Mouse (Mus musculus) stomach, embryonic 14.5 days (tissue): ENCODE measurements at regions not wholly inside any gene's neighbourhood (a gene's known extent, or its start where the extent isn't known, plus 50 kb on each side); places are given as distances from the start of the nearest gene placed in this dataset.

Experiments used
- ATAC-seq: fragments of 200-750 bp; cut with Nextera tagmentation; 2 replicates; pipeline ENCODE4 v1.8.0; 2017; ENCODE audit warnings: low read depth, moderate TSS enrichment; ENCODE audit not compliant: insufficient number of reproducible peaks, insufficient read depth, low FRiP score
- H3K27ac ChIP-seq: fragments of 300-500 bp; sonication (generic); 2 replicates; pipeline ENCODE4 v1.5.1; 2014; ENCODE audit warnings: mild to moderate bottlenecking, low read length, moderate library complexity, mixed read lengths
- H3K27me3 ChIP-seq: fragments of 300-500 bp; sonication (generic); 2 replicates; pipeline ENCODE4 v1.6.1; 2014; ENCODE audit warnings: low read length, control low read depth, mixed read lengths; ENCODE audit not compliant: control insufficient read depth, insufficient read depth
- H3K36me3 ChIP-seq: fragments of 300-500 bp; sonication (generic); 2 replicates; pipeline ENCODE4 v1.6.1; 2014; ENCODE audit warnings: mild to moderate bottlenecking, control low read depth, low read length, moderate library complexity, mixed read lengths; ENCODE audit not compliant: control insufficient read depth, insufficient read depth
- H3K4me1 ChIP-seq: fragments of 300-500 bp; sonication (generic); 2 replicates; pipeline ENCODE4 v1.6.1; 2014; ENCODE audit warnings: low read length, control low read depth, mixed read lengths; ENCODE audit not compliant: control insufficient read depth, insufficient read depth
- H3K4me2 ChIP-seq: fragments of 300-500 bp; sonication (generic); replicated peaks from 2 replicates; pipeline ENCODE4 v1.6.1; 2014; ENCODE audit warnings: low read depth, low read length, control low read depth
- H3K4me3 ChIP-seq: fragments of 300-500 bp; sonication (generic); 2 replicates; pipeline ENCODE4 v1.5.1; 2014; ENCODE audit warnings: low read depth, low read length, control low read depth
- H3K9ac ChIP-seq: fragments of 300-500 bp; sonication (generic); replicated peaks from 2 replicates; pipeline ENCODE4 v1.6.1; 2014; ENCODE audit warnings: low read depth, mild to moderate bottlenecking, control low read depth, low read length, moderate library complexity, mixed read lengths
- H3K9me3 ChIP-seq: fragments of 300-500 bp; sonication (generic); 2 replicates; pipeline ENCODE4 v1.6.1; 2016; ENCODE audit warnings: low read depth, low read length, control low read depth; ENCODE audit not compliant: control insufficient read depth
- WGBS: fragments of 180-500 bp; shearing (Covaris S2); extraction: QIAGEN DNeasy Blood & Tissue Kit; methylation state at CpG from one replicate; pipeline ENCODE4 v1.1.7; 2014; 5-methylcytosine and 5-hydroxymethylcytosine counted together

DNA sequence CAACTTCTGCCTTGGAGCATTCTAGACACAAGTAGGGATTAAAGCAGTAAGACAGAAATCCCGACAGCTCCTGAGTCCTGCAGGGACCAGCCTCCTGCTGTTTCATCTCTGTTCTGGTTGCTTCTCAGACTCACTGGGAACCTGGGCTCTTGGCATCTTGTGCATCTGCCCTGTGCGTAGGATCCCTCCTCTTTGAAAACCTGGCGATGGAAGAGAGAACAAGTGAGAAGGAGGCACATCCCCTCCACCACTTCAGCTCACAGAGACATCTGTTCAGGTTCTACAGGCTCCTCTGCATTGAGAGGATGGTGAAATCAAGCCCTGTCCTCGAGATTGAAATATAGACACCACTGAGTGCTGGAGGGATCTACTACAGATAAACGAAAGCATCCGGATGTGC lies 561.3 kb upstream of the Tmem132c start:
- H3K4me2 ChIP-seq, result no peak overlapping the region
- no peak overlapping the region for H3K9ac ChIP-seq
- H3K4me3 ChIP-seq, result no peak overlapping the region
- no peaks in the 10 kb centered on the region for H3K27me3 ChIP-seq
- H3K27ac ChIP-seq, result no peak overlapping the region
- 58% methylated on average over 6 of the region's 6 CpGs for WGBS
- H3K9me3 ChIP-seq, result no peaks in the 10 kb centered on the region
- H3K36me3 ChIP-seq, result no peaks in the 10 kb centered on the region
- no peak for ATAC-seq
- H3K4me1 ChIP-seq, result no peaks in the 10 kb centered on the region

DNA sequence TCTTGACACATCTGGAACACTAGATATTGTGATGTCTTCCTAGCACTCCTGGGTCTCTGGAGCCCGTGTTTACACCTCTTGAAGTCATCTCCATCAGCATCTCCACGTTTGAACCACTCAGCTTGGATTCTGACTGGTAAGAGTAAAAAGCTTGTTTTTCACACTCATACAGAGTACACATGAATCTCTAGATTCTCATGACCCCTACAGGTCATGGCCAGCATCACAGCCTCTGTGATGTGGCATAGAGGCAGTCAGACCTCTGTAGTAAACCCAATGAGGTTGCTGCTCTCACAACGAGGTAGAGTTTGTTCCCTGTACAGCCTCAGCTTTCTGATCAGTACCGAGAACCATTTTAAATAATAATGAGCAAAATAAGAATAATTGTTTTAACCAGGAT lies 542.3 kb upstream of the Tmem132c start:
- no peak for ATAC-seq
- Histone ChIP-seq H3K36me3 (no peaks in the 10 kb centered on the region), H3K9ac (no peak overlapping the region), H3K27ac (no peak overlapping the region), H3K9me3 (no peaks in the 10 kb centered on the region), H3K4me2 (no peak overlapping the region), H3K27me3 (no peaks in the 10 kb centered on the region), H3K4me1 (no peaks in the 10 kb centered on the region), H3K4me3 (no peak overlapping the region)
- 49% methylated on average over 4 of the region's 4 CpGs for WGBS

DNA sequence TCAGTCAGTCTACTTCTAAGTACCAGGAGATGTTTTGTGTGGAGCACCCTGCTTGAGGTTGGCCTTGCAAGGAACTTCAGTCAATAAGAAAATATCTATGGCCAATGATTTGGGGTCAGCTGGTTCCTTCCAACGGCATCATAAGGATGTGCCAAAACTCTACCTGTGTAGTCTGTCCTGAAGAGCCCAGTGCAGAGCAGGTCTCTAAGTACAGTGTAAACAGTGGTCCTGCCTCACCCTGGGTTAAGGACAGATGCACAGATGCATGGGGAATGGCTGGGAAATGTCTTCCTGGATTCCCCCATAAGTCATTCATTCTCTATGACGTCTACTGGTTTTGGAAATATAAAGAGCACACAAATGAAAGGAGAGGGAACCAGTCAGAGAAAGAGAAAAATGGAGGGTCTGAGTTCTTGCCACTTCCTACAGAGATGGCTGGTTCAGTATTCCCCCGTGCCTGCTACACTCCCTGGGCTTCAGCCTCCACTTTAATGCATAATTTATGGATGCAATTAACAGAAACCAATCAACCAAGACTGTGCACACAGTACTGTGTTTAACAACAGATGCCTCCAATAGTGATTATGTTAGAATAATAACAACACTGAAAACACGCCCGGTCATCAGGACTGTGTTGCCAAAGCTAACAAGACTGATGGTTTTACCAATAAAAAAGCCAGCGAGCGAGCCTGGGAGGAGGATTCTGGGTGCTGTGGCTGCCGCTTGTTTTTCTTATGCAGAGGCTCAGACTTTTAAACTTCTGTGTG lies 537.9 kb upstream of the Tmem132c start:
- 75% methylated on average over 8 of the region's 8 CpGs for WGBS
- no peaks in the 10 kb centered on the region for H3K27me3 ChIP-seq
- ATAC-seq, result no peak

DNA sequence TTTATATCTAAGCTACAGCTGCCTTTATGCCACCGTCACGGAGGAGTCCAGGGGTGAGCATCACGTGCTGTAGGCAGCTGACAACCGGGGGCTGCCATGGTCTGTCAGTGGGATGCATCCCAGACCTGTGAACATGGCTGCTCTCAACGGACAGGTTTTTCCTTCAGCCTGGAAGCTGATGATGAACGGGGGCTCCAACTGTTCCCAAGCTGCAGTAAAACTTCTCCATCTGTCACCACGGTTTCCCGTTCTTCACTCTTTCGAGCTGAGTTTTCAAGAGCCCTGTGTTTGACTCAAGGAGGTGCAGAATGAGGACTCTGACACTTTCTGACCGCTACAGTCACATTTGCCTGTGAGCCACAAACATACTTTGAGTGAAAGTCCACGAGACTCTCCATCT lies 535.7 kb upstream of the Tmem132c start:
- H3K4me1 ChIP-seq, result no peaks in the 10 kb centered on the region
- no peak overlapping the region for H3K4me2 ChIP-seq
- 48% methylated on average over 11 of the region's 11 CpGs for whole genome bisulfite sequencing
- H3K9ac ChIP-seq, result no peak overlapping the region
- H3K27ac ChIP-seq, result no peak overlapping the region
- no peak overlapping the region for H3K4me3 ChIP-seq
- H3K27me3 ChIP-seq, result no peaks in the 10 kb centered on the region
- ATAC-seq, result no peak
- no peaks in the 10 kb centered on the region for H3K9me3 ChIP-seq
- no peaks in the 10 kb centered on the region for H3K36me3 ChIP-seq

More for the DNA sequence above, 537.9 kb upstream of the Tmem132c start:
- H3K27ac ChIP-seq, result no peak overlapping the region
- no peaks in the 10 kb centered on the region for H3K4me1 ChIP-seq
- H3K4me3 ChIP-seq, result no peak overlapping the region
- no peaks in the 10 kb centered on the region for H3K9me3 ChIP-seq
- no peaks in the 10 kb centered on the region for H3K36me3 ChIP-seq
- no peak overlapping the region for H3K4me2 ChIP-seq
- no peak overlapping the region for H3K9ac ChIP-seq

DNA sequence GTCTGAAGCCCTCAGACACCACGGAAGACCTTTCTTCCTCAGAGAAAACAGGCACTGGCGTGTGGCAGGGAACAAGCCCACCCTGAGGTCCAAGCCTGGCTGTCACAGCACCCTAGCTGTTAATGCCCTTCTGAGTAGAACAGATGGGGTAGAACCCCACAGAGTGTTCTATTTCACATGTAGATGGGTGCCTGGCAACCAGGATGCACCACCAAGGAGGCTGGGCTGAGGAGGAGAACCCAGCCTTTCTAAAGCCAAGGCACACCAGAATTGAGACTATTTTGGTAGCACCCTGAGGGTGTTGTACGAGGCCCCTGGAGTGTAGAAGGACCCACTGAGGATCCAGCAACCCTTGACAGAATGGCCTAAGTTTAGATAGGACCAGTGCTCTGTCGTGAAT lies 534.9 kb upstream of the Tmem132c start:
- H3K9ac ChIP-seq, result no peak overlapping the region
- no peak for ATAC-seq
- 75% methylated on average over 4 of the region's 4 CpGs for WGBS
- no peaks in the 10 kb centered on the region for H3K9me3 ChIP-seq
- H3K27ac ChIP-seq, result no peak overlapping the region
- no peaks in the 10 kb centered on the region for H3K4me1 ChIP-seq
- H3K27me3 ChIP-seq, result no peaks in the 10 kb centered on the region
- no peak overlapping the region for H3K4me3 ChIP-seq
- H3K36me3 ChIP-seq, result no peaks in the 10 kb centered on the region
- no peak overlapping the region for H3K4me2 ChIP-seq

DNA sequence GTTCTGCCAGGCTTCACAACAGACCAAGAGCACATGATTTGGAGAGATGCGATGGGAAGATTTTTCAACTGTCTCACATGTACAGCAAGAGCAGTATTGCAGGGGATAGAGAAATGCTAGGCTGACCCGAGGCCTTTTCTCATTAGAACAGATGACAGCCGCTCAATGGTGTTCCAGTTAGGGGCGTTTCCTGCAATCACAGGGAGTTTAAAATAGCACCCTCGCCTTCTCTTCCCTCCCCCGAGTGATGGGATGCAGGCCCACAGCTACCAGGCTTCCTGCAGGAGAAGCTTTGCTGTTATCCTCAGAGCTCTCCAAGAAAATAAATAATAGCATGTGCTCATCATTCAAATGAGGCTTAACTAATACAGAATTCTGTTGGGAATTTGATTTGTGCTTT lies 526.9 kb upstream of the Tmem132c start:
- WGBS, result 35% methylated on average over 6 of the region's 6 CpGs
- Histone ChIP-seq H3K27ac (no peak overlapping the region), H3K27me3 (no peaks in the 10 kb centered on the region), H3K9ac (no peak overlapping the region), H3K9me3 (no peaks in the 10 kb centered on the region), H3K4me3 (no peak overlapping the region), H3K36me3 (no peaks in the 10 kb centered on the region), H3K4me1 (no peaks in the 10 kb centered on the region), H3K4me2 (no peak overlapping the region)
- no peak for ATAC-seq

DNA sequence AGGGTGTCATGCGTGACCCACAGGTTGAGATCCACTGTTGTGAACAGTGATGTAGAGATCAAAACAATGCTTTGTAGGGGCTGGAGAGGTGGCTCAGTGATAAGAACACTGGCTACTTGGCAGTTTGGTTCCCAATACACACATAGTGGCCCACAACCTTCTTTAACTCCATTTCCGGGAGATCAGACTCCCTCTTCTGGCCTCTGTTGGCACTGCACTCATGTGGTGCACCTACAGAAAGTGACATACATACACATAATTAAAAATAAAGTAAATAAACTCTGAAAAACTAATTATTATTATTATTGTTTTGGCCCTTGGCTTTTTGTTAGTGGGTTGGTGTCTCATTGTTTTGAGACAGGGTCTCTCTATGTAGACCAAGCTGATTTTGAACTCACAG lies 523.2 kb upstream of the Tmem132c start:
- Histone ChIP-seq H3K27me3 (no peaks in the 10 kb centered on the region), H3K36me3 (no peaks in the 10 kb centered on the region), H3K4me3 (no peak overlapping the region), H3K4me1 (no peaks in the 10 kb centered on the region), H3K9ac (no peak overlapping the region), H3K9me3 (no peaks in the 10 kb centered on the region), H3K27ac (no peak overlapping the region), H3K4me2 (no peak overlapping the region)
- 93% methylated on average over 2 of the region's 2 CpGs for WGBS
- no peak for ATAC-seq

DNA sequence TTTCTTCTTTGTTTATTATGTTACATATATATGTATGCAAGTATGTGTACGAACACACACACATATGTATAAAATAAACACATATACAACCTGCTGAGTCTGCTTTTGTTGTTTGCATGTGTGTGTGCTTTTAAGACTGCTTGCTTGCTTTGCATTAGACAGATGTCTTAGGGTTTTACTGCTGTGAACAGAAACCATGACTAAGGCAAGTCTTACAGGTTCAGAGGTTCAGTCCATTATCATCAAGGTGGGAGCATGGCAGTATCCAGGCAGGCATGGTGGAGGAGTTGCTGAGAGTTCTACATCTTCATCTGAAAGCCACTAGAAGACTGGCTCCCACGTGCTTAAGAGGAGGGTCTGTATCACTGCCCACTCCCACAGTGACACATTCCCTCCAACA lies 520.3 kb upstream of the Tmem132c start:
- H3K4me3 ChIP-seq, result no peak overlapping the region
- no peak overlapping the region for H3K27ac ChIP-seq
- H3K4me1 ChIP-seq, result no peaks in the 10 kb centered on the region
- H3K36me3 ChIP-seq, result no peaks in the 10 kb centered on the region
- 86% methylated on average over 2 of the region's 2 CpGs for WGBS
- no peaks in the 10 kb centered on the region for H3K9me3 ChIP-seq
- no peak for ATAC-seq
- no peak overlapping the region for H3K9ac ChIP-seq
- H3K27me3 ChIP-seq, result no peaks in the 10 kb centered on the region
- H3K4me2 ChIP-seq, result no peak overlapping the region
